Mouse (Mus musculus) ES-E14 (cell line): Measurements from ENCODE around the gene Samd1. TPM values are rescaled to one million over a fixed set of nuclear protein-coding genes. Genes with fewer than 3 reads are reported as not detected.
A peak's percentile ranks its signal among the peaks of the same experiment; 100 is the strongest.

Source experiments
- DNase-seq: peaks from one replicate; pipeline ENCODE4 v3.0.0-alpha.2; 2013; ENCODE audit warnings: low read depth, low spot score
- H3K27ac ChIP-seq: 2 replicates; pipeline ENCODE4 v1.5.1; 2012; ENCODE audit warnings: low read depth, mild to moderate bottlenecking, low read length, moderate library complexity, mixed read lengths; ENCODE audit not compliant: poor library complexity, insufficient read depth, severe bottlenecking
- H3K36me3 ChIP-seq: 2 replicates; pipeline ENCODE4 v1.6.1; 2012; ENCODE audit warnings: mild to moderate bottlenecking, low read length, moderate library complexity, mixed read lengths; ENCODE audit not compliant: control insufficient read depth, poor library complexity, insufficient read depth, severe bottlenecking
- H3K4me1 ChIP-seq, 2 experiments: fragments of 150-350 bp in 1 of 2; sonication (generic) in 1 of 2; 2 replicates each; pipeline ENCODE4 v1.6.1; 2012; ENCODE audit warnings: low read length in 2 of 2, mild to moderate bottlenecking in 1 of 2, mixed read lengths in 1 of 2; ENCODE audit not compliant: control insufficient read depth in 2 of 2, insufficient read depth in 2 of 2, poor library complexity in 1 of 2
- H3K4me3 ChIP-seq, 2 experiments: fragments of 150-350 bp in 1 of 2; sonication (generic) in 1 of 2; 2 replicates each; pipeline ENCODE4 v1.5.1; 2012; ENCODE audit warnings: low read length in 2 of 2, low read depth in 1 of 2, mild to moderate bottlenecking in 1 of 2, mixed read lengths in 1 of 2; ENCODE audit not compliant: insufficient read depth in 1 of 2, poor library complexity in 1 of 2, severe bottlenecking in 1 of 2
- H3K9ac ChIP-seq: 2 replicates; pipeline ENCODE4 v1.6.1; 2012; ENCODE audit warnings: low read depth, mild to moderate bottlenecking, low read length, mixed read lengths; ENCODE audit not compliant: poor library complexity, insufficient read depth, severe bottlenecking
- H3K9me3 ChIP-seq: fragments of 150-350 bp; sonication (generic); 2 replicates; pipeline ENCODE4 v1.6.1; 2012; ENCODE audit warnings: low read depth, mild to moderate bottlenecking, low read length; ENCODE audit not compliant: control insufficient read depth, insufficient read depth
- CHD2 ChIP-seq: IDR thresholded peaks from 2 replicates; pipeline ENCODE4 v1.6.1; 2014; ENCODE audit warnings: mild to moderate bottlenecking, low read depth, low read length, inconsistent platforms
- HCFC1 ChIP-seq: IDR thresholded peaks from 2 replicates; pipeline ENCODE4 v1.6.1; 2012; ENCODE audit warnings: low read length, inconsistent platforms, borderline replicate concordance; ENCODE audit not compliant: insufficient read depth
- MAFK ChIP-seq: IDR thresholded peaks from 2 replicates; pipeline ENCODE4 v1.6.1; 2014; ENCODE audit warnings: mild to moderate bottlenecking, low read depth, low read length, inconsistent platforms; ENCODE audit not compliant: insufficient read depth
- ZC3H11A ChIP-seq: IDR thresholded peaks from 2 replicates; pipeline ENCODE4 v1.6.1; 2012; ENCODE audit warnings: low read depth, mild to moderate bottlenecking, inconsistent platforms, low read length, borderline replicate concordance
- ZNF384 ChIP-seq: IDR thresholded peaks from 2 replicates; pipeline ENCODE4 v1.6.1; 2012; ENCODE audit warnings: low read depth, low read length, inconsistent platforms
- in situ Hi-C, 2 experiments: fragments of 600-800 bp; cut with MboI; formaldehyde crosslinking; loops; one replicate each; pipeline ENCODE4 v1.15.1; 2025; ENCODE audit warnings: low sequenced_read_pairs in 2 of 2, inconsistent platforms in 1 of 2; ENCODE audit not compliant: unreplicated experiment in 2 of 2
- total RNA-seq: library from RNA; depleted of rRNA; stranded (reverse); fragments of 300-350 nt; gene quantifications from 2 replicates; pipeline ENCODE4 v1.2.3, GENCODE M21; 2012

Samd1 gene
- total RNA-seq, 1 experiment: 125 TPM

GRCm38 (mm10) chr8:84021569-84021968 is 24.1 kb downstream of the Samd1 start:
- Histone ChIP-seq H3K36me3 (no peaks in the 10 kb centered on the region), H3K9ac (peak overlapping the region; percentile 40), H3K4me1 (peaks cover 16 to 47% of the 10 kb centered on the region in 2 experiments), H3K4me3 (peak overlapping the region; percentile 8 to 23; a peak in 3 of 4 replicates), H3K27ac (peak overlapping the region; percentile 13; the same call in 1 of the 2 replicates), H3K9me3 (no peaks in the 10 kb centered on the region)
- TF ChIP-seq MAFK (no peak), HCFC1 (no peak)
- DNase-seq: no peak
- in situ Hi-C loops: no loop called here

- TF ChIP-seq MAFK: no peak
- TF ChIP-seq ZC3H11A: no peak
- no peak for TF ChIP-seq ZNF384
- no peak for TF ChIP-seq HCFC1
- no peak for TF ChIP-seq CHD2
- Histone ChIP-seq H3K4me1 (peaks cover 22 to 49% of the 10 kb centered on the region in 2 experiments), H3K9ac (no peak overlapping the region), H3K27ac (no peak overlapping the region), H3K4me3 (no peak overlapping the region), H3K36me3 (peaks cover 1% of the 10 kb centered on the region; the same call in 1 of the 2 replicates), H3K9me3 (no peaks in the 10 kb centered on the region)
- in situ Hi-C loops: no loop called here
- no peak for DNase-seq
Measured at GRCm38 (mm10) chr8:84023085-84023484, 25.6 kb downstream of the Samd1 start.

- TF ChIP-seq HCFC1 (no peak), MAFK (no peak), ZNF384 (no peak), ZC3H11A (no peak), CHD2 (no peak)
- no peak overlapping the region for H3K9ac ChIP-seq
- peaks cover 22 to 51% of the 10 kb centered on the region in 2 experiments for H3K4me1 ChIP-seq
- no peak overlapping the region for H3K4me3 ChIP-seq
- H3K27ac ChIP-seq: no peak overlapping the region
- no peaks in the 10 kb centered on the region for H3K9me3 ChIP-seq
- peaks cover 6% of the 10 kb centered on the region; the same call in 1 of the 2 replicates for H3K36me3 ChIP-seq
- in situ Hi-C loops: no loop called here
- DNase-seq: no peak
Measured at GRCm38 (mm10) chr8:84023631-84024030, 26.2 kb downstream of the Samd1 start.

GRCm38 (mm10) chr8:84024171-84024570 is 26.7 kb downstream of the Samd1 start:
- peaks cover 22 to 53% of the 10 kb centered on the region in 2 experiments for H3K4me1 ChIP-seq
- H3K27ac ChIP-seq: no peak overlapping the region
- TF ChIP-seq ZNF384: no peak
- no peak for TF ChIP-seq HCFC1
- no peak for TF ChIP-seq CHD2
- TF ChIP-seq MAFK: 0 out of 2 replicates have a peak, but pooled peaks have one; percentile 17
- in situ Hi-C loops: no loop called here
- H3K9ac ChIP-seq: no peak overlapping the region
- H3K36me3 ChIP-seq: peaks cover 6% of the 10 kb centered on the region; the same call in 1 of the 2 replicates
- DNase-seq: peak; percentile 84
- H3K4me3 ChIP-seq: no peak overlapping the region
- H3K9me3 ChIP-seq: no peaks in the 10 kb centered on the region

- no peak for DNase-seq
- no peak overlapping the region for H3K27ac ChIP-seq
- H3K4me1 ChIP-seq: peaks cover 22 to 50% of the 10 kb centered on the region in 2 experiments
- H3K36me3 ChIP-seq: peaks cover 14% of the 10 kb centered on the region
- H3K4me3 ChIP-seq: peak overlapping the region; percentile 70 to 74
- peak; percentile 98 for TF ChIP-seq MAFK
- no peak for TF ChIP-seq ZC3H11A
- no peak for TF ChIP-seq ZNF384
- no peak for TF ChIP-seq CHD2
- peak overlapping the region; percentile 18; the same call in 1 of the 2 replicates for H3K9ac ChIP-seq
- in situ Hi-C loops: no loop called here
- no peaks in the 10 kb centered on the region for H3K9me3 ChIP-seq
Measured at GRCm38 (mm10) chr8:84025863-84026262, 28.4 kb downstream of the Samd1 start.
